Mouse (Mus musculus) cerebellum, adult (tissue): Measurements from ENCODE around the gene Iqgap1.

ENCODE experiments used
- ATAC-seq: cut with Nextera tagmentation; 2 replicates; pipeline ENCODE4 v1.9.2; 2017; ENCODE audit warnings: mild to moderate bottlenecking, moderate library complexity, mixed read lengths; ENCODE audit not compliant: insufficient number of reproducible peaks, low FRiP score, low TSS enrichment

Iqgap1 gene

GRCm38 (mm10) chr7:80682630-80683029, 143.1 kb downstream of the Iqgap1 start:
- ATAC-seq, result no peak

GRCm38 (mm10) chr7:80680218-80680847, 145.4 kb downstream of the Iqgap1 start:
- no peak for ATAC-seq

- ATAC-seq, result no peak
Measured at GRCm38 (mm10) chr7:80672323-80672722, 153.5 kb downstream of the Iqgap1 start.

- no peak for ATAC-seq
Measured at GRCm38 (mm10) chr7:80670889-80671288, 154.9 kb downstream of the Iqgap1 start.

GRCm38 (mm10) chr7:80667190-80667589, 158.6 kb downstream of the Iqgap1 start:
- ATAC-seq, result no peak

GRCm38 (mm10) chr7:80666198-80666915, 159.4 kb downstream of the Iqgap1 start:
- ATAC-seq, result no peak
